Mouse (Mus musculus): ENCODE measurements around the gene Hes6. TPM values are rescaled to one million over a fixed set of nuclear protein-coding genes. Genes with fewer than 3 reads are reported as not detected.

Gene Hes6
- polyA plus RNA-seq, 1 experiment from 2014 or later = 91.3 TPM

GRCm38 (mm10) chr1:91390369-91390768 is 23.5 kb downstream of the Hes6 start:
- Histone ChIP-seq H3K27ac (no peak overlapping the region), H3K9ac (no peak overlapping the region), H3K4me2 (no peak overlapping the region), H3K36me3 (peaks cover 77% of the 10 kb centered on the region), H3K9me3 (no peaks in the 10 kb centered on the region), H3K4me1 (no peaks in the 10 kb centered on the region), H3K27me3 (no peaks in the 10 kb centered on the region), H3K4me3 (no peak overlapping the region)
- ATAC-seq (ENCODE audit: borderline replicate concordance, extremely low read depth, low FRiP score, low TSS enrichment) = no peak
- 82% methylated on average over 5 of the region's 5 CpGs for WGBS

- H3K36me3 ChIP-seq = peaks cover 91% of the 10 kb centered on the region
- H3K27ac ChIP-seq = no peak overlapping the region
- H3K9me3 ChIP-seq = no peaks in the 10 kb centered on the region
- no peak overlapping the region for H3K9ac ChIP-seq
- WGBS = 94% methylated on average over 4 of the region's 4 CpGs
- H3K4me2 ChIP-seq = no peak overlapping the region
- no peak for ATAC-seq (ENCODE audit: borderline replicate concordance, extremely low read depth, low FRiP score, low TSS enrichment)
- no peaks in the 10 kb centered on the region for H3K4me1 ChIP-seq
- H3K4me3 ChIP-seq = no peak overlapping the region
- no peaks in the 10 kb centered on the region for H3K27me3 ChIP-seq
Measured at GRCm38 (mm10) chr1:91381091-91381471, 32.8 kb downstream of the Hes6 start.

- no peak overlapping the region for H3K4me2 ChIP-seq
- no peak overlapping the region for H3K27ac ChIP-seq
- 50% methylated on average over 7 of the region's 7 CpGs for WGBS
- no peak overlapping the region for H3K4me3 ChIP-seq
- peaks cover 93% of the 10 kb centered on the region for H3K36me3 ChIP-seq
- no peaks in the 10 kb centered on the region for H3K9me3 ChIP-seq
- H3K27me3 ChIP-seq = no peaks in the 10 kb centered on the region
- no peak overlapping the region for H3K9ac ChIP-seq
- H3K4me1 ChIP-seq = no peaks in the 10 kb centered on the region
- peak; percentile 55; the same call in 1 of the 2 replicates for ATAC-seq (ENCODE audit: borderline replicate concordance, extremely low read depth, low FRiP score, low TSS enrichment)
Measured at GRCm38 (mm10) chr1:91380453-91381090, 33.3 kb downstream of the Hes6 start.

- no peak overlapping the region for H3K27ac ChIP-seq
- no peaks in the 10 kb centered on the region for H3K27me3 ChIP-seq
- H3K36me3 ChIP-seq = peaks cover 75% of the 10 kb centered on the region
- H3K4me2 ChIP-seq = no peak overlapping the region
- no peak overlapping the region for H3K4me3 ChIP-seq
- no peaks in the 10 kb centered on the region for H3K9me3 ChIP-seq
- WGBS = 88% methylated on average over 6 of the region's 6 CpGs
- no peak for ATAC-seq (ENCODE audit: borderline replicate concordance, extremely low read depth, low FRiP score, low TSS enrichment)
- no peak overlapping the region for H3K9ac ChIP-seq
- no peaks in the 10 kb centered on the region for H3K4me1 ChIP-seq
Measured at GRCm38 (mm10) chr1:91373414-91373835, 40.4 kb downstream of the Hes6 start.

- Histone ChIP-seq H3K4me3 (no peak overlapping the region), H3K4me1 (peaks cover 17% of the 10 kb centered on the region), H3K27ac (no peak overlapping the region), H3K4me2 (no peak overlapping the region), H3K27me3 (no peaks in the 10 kb centered on the region; the same call in 1 of the 2 replicates), H3K36me3 (peaks cover 41% of the 10 kb centered on the region), H3K9me3 (no peaks in the 10 kb centered on the region), H3K9ac (no peak overlapping the region)
- 81% methylated on average over 23 of the region's 23 CpGs for WGBS
- no peak for ATAC-seq (ENCODE audit: borderline replicate concordance, extremely low read depth, low FRiP score, low TSS enrichment)
Measured at GRCm38 (mm10) chr1:91370055-91370454, 43.8 kb downstream of the Hes6 start.

GRCm38 (mm10) chr1:91369408-91369807 is 44.4 kb downstream of the Hes6 start:
- H3K9me3 ChIP-seq = no peaks in the 10 kb centered on the region
- H3K36me3 ChIP-seq = peaks cover 35% of the 10 kb centered on the region
- WGBS = 74% methylated on average over 4 of the region's 4 CpGs
- H3K4me2 ChIP-seq = no peak overlapping the region
- no peak overlapping the region for H3K4me3 ChIP-seq
- H3K4me1 ChIP-seq = peaks cover 17% of the 10 kb centered on the region
- no peak overlapping the region for H3K27ac ChIP-seq
- no peaks in the 10 kb centered on the region; the same call in 1 of the 2 replicates for H3K27me3 ChIP-seq
- ATAC-seq (ENCODE audit: borderline replicate concordance, extremely low read depth, low FRiP score, low TSS enrichment) = no peak
- H3K9ac ChIP-seq = no peak overlapping the region

GRCm38 (mm10) chr1:91367295-91367694 is 46.5 kb downstream of the Hes6 start:
- Histone ChIP-seq H3K4me1 (peaks cover 17% of the 10 kb centered on the region), H3K4me3 (no peak overlapping the region), H3K27ac (no peak overlapping the region), H3K36me3 (peaks cover 14% of the 10 kb centered on the region), H3K4me2 (peak overlapping the region; percentile 99; the same call in 1 of the 2 replicates), H3K27me3 (no peaks in the 10 kb centered on the region; the same call in 1 of the 2 replicates), H3K9me3 (no peaks in the 10 kb centered on the region), H3K9ac (no peak overlapping the region)
- no peak for ATAC-seq (ENCODE audit: borderline replicate concordance, extremely low read depth, low FRiP score, low TSS enrichment)
- 94% methylated on average over 3 of the region's 3 CpGs for WGBS

- Histone ChIP-seq H3K4me3 (peak within 1 kb of the TSS; percentile 53), H3K4me1 (peaks cover 17% of the 10 kb centered on the region), H3K9me3 (no peaks in the 10 kb centered on the region), H3K27ac (no peak within 1 kb of the TSS), H3K4me2 (peak within 1 kb of the TSS; percentile 99), H3K36me3 (peaks cover 6% of the 10 kb centered on the region), H3K27me3 (no peaks in the 10 kb centered on the region; the same call in 1 of the 2 replicates), H3K9ac (peak within 1 kb of the TSS; percentile 59)
- under 1% methylated on average over 67 of the region's 68 CpGs for WGBS
- ATAC-seq (ENCODE audit: borderline replicate concordance, extremely low read depth, low FRiP score, low TSS enrichment) = peak; percentile 53; the same call in 1 of the 2 replicates
Measured at GRCm38 (mm10) chr1:91366215-91367108, 47.4 kb downstream of the Hes6 start, which contains the start of gene Erfe. Gene Erfe (plus strand): TSS chr1:91366430.

GRCm38 (mm10) chr1:91365816-91366214 is 48.0 kb downstream of the Hes6 start:
- no peak overlapping the region for H3K27ac ChIP-seq
- peaks cover under 1% of the 10 kb centered on the region; the same call in 1 of the 2 replicates for H3K36me3 ChIP-seq
- peaks cover 17% of the 10 kb centered on the region for H3K4me1 ChIP-seq
- peak overlapping the region; percentile 53 for H3K4me3 ChIP-seq
- peak overlapping the region; percentile 59 for H3K9ac ChIP-seq
- 17% methylated on average over 8 of the region's 8 CpGs for WGBS
- no peak for ATAC-seq (ENCODE audit: borderline replicate concordance, extremely low read depth, low FRiP score, low TSS enrichment)
- H3K9me3 ChIP-seq = no peaks in the 10 kb centered on the region
- peak overlapping the region; percentile 99 for H3K4me2 ChIP-seq
- H3K27me3 ChIP-seq = no peaks in the 10 kb centered on the region; the same call in 1 of the 2 replicates

- H3K4me1 ChIP-seq = peaks cover 17% of the 10 kb centered on the region
- H3K9me3 ChIP-seq = no peaks in the 10 kb centered on the region
- no peak overlapping the region for H3K9ac ChIP-seq
- no peaks in the 10 kb centered on the region for H3K36me3 ChIP-seq
- H3K4me2 ChIP-seq = no peak overlapping the region
- no peak overlapping the region for H3K4me3 ChIP-seq
- no peaks in the 10 kb centered on the region; the same call in 1 of the 2 replicates for H3K27me3 ChIP-seq
- ATAC-seq (ENCODE audit: borderline replicate concordance, extremely low read depth, low FRiP score, low TSS enrichment) = no peak
- H3K27ac ChIP-seq = no peak overlapping the region
- 90% methylated on average over 16 of the region's 16 CpGs for WGBS
Measured at GRCm38 (mm10) chr1:91364822-91365644, 48.8 kb downstream of the Hes6 start.

GRCm38 (mm10) chr1:91362113-91362512 is 51.7 kb downstream of the Hes6 start:
- 71% methylated on average over 5 of the region's 5 CpGs for WGBS
- Histone ChIP-seq H3K9me3 (no peaks in the 10 kb centered on the region), H3K36me3 (no peaks in the 10 kb centered on the region), H3K4me2 (no peak overlapping the region), H3K4me3 (no peak overlapping the region), H3K4me1 (peaks cover 17% of the 10 kb centered on the region), H3K27ac (no peak overlapping the region), H3K27me3 (no peaks in the 10 kb centered on the region; the same call in 1 of the 2 replicates), H3K9ac (no peak overlapping the region)
- ATAC-seq (ENCODE audit: borderline replicate concordance, extremely low read depth, low FRiP score, low TSS enrichment) = no peak
